ENCODE assay signal across 8 mouse cellular contexts in the genomic region with DNA sequence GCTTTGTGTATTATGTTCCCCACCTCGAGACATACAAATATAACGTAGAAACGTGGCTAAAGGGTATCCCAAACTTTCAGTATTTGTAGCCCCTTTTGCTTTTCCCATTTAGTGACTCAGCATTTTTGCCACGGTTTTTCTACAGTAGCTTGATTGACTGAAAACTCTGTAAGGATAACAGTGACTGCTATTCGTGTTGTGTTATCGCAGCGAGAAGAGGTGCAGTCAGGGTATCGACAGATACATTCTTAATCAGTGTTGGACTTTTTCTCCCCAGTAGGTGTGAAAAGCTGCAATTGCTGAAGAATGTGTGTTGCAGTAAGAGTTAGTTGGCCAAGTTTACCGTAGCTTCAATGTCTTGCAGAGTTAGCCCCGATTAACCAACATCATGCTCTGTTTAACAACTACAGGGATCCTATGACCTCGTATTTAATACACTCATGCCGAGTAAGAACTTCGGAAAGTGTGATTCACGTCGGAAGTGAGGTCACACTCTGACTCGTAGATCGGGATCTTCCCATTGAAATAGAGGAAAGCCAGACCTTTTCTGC. TPM values are rescaled to one million over a fixed set of nuclear protein-coding genes. Genes with fewer than 3 reads are reported as not detected.
DNase-seq lines count a peak whose midpoint lies in the region; TF ChIP-seq lines count a peak whose summit lies in the region.

No protein-coding gene starts in this region.

- TF ChIP-seq POLR2A in embryonic fibroblast, embryonic 13.5 days (IDR thresholded peaks at IDR 0.05; ENCODE audit: low read depth, low read length) = 0 out of 2 replicates have a peak, but pooled peaks have one; percentile 29
- no peak for TF ChIP-seq POLR2A in myocyte (IDR thresholded peaks at IDR 0.05; ENCODE audit: insufficient read length, low read depth)

- no peaks in the 10 kb centered on the region for H3K9me3 ChIP-seq in hindbrain, embryonic 10.5 days

- peak overlapping the region; percentile 83 for H3K4me2 ChIP-seq in myocyte (ENCODE audit: low read depth)

- 26% methylated on average over 17 of the region's 17 CpGs for WGBS in hindbrain, embryonic 10.5 days

- 0 out of 2 replicates have a peak, but pooled peaks cover 2% of the 10 kb centered on the region for H3K4me1 ChIP-seq in embryonic fibroblast, embryonic 13.5 days (ENCODE audit: control insufficient read depth, insufficient read depth, low read length)
- peaks cover 23% of the 10 kb centered on the region for H3K4me1 ChIP-seq in hindbrain, embryonic 10.5 days (replicated peaks)

- TF ChIP-seq CTCF in embryonic fibroblast, embryonic 13.5 days (IDR thresholded peaks at IDR 0.05; ENCODE audit: borderline replicate concordance, insufficient read depth, low read length) = no peak

- no peaks in the 10 kb centered on the region for H3K27me3 ChIP-seq in hindbrain, embryonic 10.5 days (ENCODE audit: insufficient read depth, poor library complexity, severe bottlenecking)
- H3K27me3 ChIP-seq in myocyte (ENCODE audit: control insufficient read depth, insufficient read depth, insufficient read length) = no peaks in the 10 kb centered on the region

- H3K79me2 ChIP-seq in myocyte (ENCODE audit: control insufficient read depth, insufficient read depth) = peaks cover 43% of the 10 kb centered on the region

- peak; percentile 35 for DNase-seq in urinary bladder, postnatal 25 days (ENCODE audit: low spot score)
- no peak for DNase-seq in urinary bladder, adult 2 months (ENCODE audit: low spot score)
- no peak for DNase-seq in hindbrain, embryonic 10.5 days (ENCODE audit: low spot score)
- peak; percentile 37 for DNase-seq in liver
- DNase-seq in gastrocnemius, postnatal 4 days (ENCODE audit: low spot score in 2 of 2) = no peak
- no peak for DNase-seq in T-cell, adult 2 months (ENCODE audit: low spot score)

- H3K27ac ChIP-seq in embryonic fibroblast, embryonic 13.5 days (ENCODE audit: insufficient read depth, low read length) = peak overlapping the region; percentile 93
- H3K27ac ChIP-seq in hindbrain, embryonic 10.5 days = no peak overlapping the region

- H3ac ChIP-seq in myocyte (ENCODE audit: control insufficient read depth, insufficient read length) = peak overlapping the region; percentile 92

- peak overlapping the region; percentile 70 for H3K4me3 ChIP-seq in embryonic fibroblast, embryonic 13.5 days (ENCODE audit: insufficient read depth, low read length)
- H3K4me3 ChIP-seq in hindbrain, embryonic 10.5 days = peak overlapping the region; percentile 95
- H3K4me3 ChIP-seq in myocyte = peak overlapping the region; percentile 32

- peaks cover 16% of the 10 kb centered on the region for H3K36me3 ChIP-seq in hindbrain, embryonic 10.5 days
- peaks cover 5% of the 10 kb centered on the region for H3K36me3 ChIP-seq in myocyte (ENCODE audit: control insufficient read depth, insufficient read depth)

TF ChIP-seq in myocyte, 11 proteins besides CTCF, POLR2A, EP300 and RAD21:
- TF ChIP-seq MYOD1 (IDR thresholded peaks at IDR 0.05; ENCODE audit: control insufficient read depth in 1 of 3, insufficient read length in 2 of 3, low read depth in 2 of 3) (no peak), CEBPB (IDR thresholded peaks at IDR 0.05; ENCODE audit: insufficient read depth, poor library complexity, severe bottlenecking) (no peak)

RNA-seq across cellular contexts. Expression of gene Lrrfip2, which starts 1.6 kb away (rescaled TPM):
- polyA plus RNA-seq in urinary bladder, adult 2 months (2012; rRNA removed) = 53.4 and 53.9 TPM in 2 replicates
- polyA plus RNA-seq in embryonic fibroblast, embryonic 13.5 days (2011; ENCODE audit: insufficient read length, low read depth, missing spikeins) = 39.2 and 41.3 TPM in 2 replicates
- polyA plus RNA-seq in hindbrain, embryonic 10.5 days (2016; fragmentation: Nextera tagmentation; extraction: Ambion mirVana) = 40.0 and 41.5 TPM in 2 replicates
- polyA plus RNA-seq in myocyte (2012; fragmentation: generic; extraction: Trizol) = 27.8 TPM
- 10 to 100 TPM; 77.3 to 93.3 TPM for total RNA-seq in gastrocnemius, postnatal 4 days (2021)

Comparison
In these comparisons a context has a peak if more than half of its experiments do, and no peak if none do; other contexts are left out.
1. DNase-seq: peak in urinary bladder, postnatal 25 days (single experiment) and liver (single experiment); none in urinary bladder, adult 2 months (single experiment), hindbrain, embryonic 10.5 days (single experiment), gastrocnemius, postnatal 4 days (0 of 2) and T-cell, adult 2 months (single experiment).
2. H3K4me3 ChIP-seq: peak in every context shown above with its lines; median percentile 95 in hindbrain, embryonic 10.5 days; 70 in embryonic fibroblast, embryonic 13.5 days; 32 in myocyte.